ENCODE assay signal across 22 mouse cellular contexts in the genomic region with DNA sequence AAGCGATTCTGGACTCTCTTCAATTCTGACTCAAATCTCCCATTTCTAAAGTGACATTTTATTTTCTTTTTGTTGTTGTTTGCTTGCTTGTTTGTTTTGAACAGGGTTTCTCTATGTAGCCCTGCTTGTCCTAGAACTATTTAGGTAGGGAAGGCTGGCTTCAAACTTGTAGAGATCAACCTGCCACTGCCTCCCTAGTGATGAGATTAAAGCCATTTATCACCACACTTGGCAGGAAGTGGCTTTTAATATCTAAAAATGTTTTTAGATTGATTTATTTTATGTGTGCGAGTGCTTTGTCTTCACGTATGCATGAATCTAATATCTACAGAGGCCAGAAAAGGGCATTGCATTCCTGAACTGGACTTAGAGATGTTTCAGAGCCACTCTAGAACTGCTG. TPM values are rescaled to one million over a fixed set of nuclear protein-coding genes. Genes with fewer than 3 reads are reported as not detected.
"Had no signal": no experiment of that assay in that cellular context is flagged by ENCODE, and none has a peak within 500 bp of the region (broad histone marks: within the 10 kb centered on the region; RNA-seq: fewer than 3 reads in every experiment).

No protein-coding gene starts in this region.

- ATAC-seq: liver, postnatal 0 days; lung, postnatal 0 days; midbrain, embryonic 13.5 days; midbrain, embryonic 15.5 days had no signal

- DNase-seq: liver, postnatal 0 days; lung, adult 2 months; lung, postnatal 14 days; lung, postnatal 4 days; right cerebral cortex, postnatal 14 days; thymus, adult 2 months; thymus, postnatal 25 days; thymus, postnatal 4 days had no signal

RNA-seq across cellular contexts. Expression of a gene that starts 32.8 kb away (rescaled TPM):
- polyA plus RNA-seq: liver, embryonic 15.5 days; liver, postnatal 0 days; midbrain, embryonic 11.5 days; midbrain, embryonic 13.5 days; neural tube, embryonic 11.5 days; stomach, embryonic 15.5 days had no signal

RNA-seq across cellular contexts. Expression of a gene that starts 32.9 kb away (rescaled TPM):
- polyA plus RNA-seq: liver, embryonic 15.5 days; liver, postnatal 0 days; lung, embryonic 15.5 days; lung, postnatal 0 days; midbrain, embryonic 11.5 days; midbrain, embryonic 13.5 days; midbrain, embryonic 15.5 days; midbrain, postnatal 0 days; neural tube, embryonic 11.5 days; neural tube, embryonic 13.5 days; neural tube, embryonic 15.5 days; spleen, adult 2 months; stomach, embryonic 15.5 days; stomach, postnatal 0 days; urinary bladder, adult 2 months had no signal
